ENCODE assay signal across 8 mouse cellular contexts in the genomic region with DNA sequence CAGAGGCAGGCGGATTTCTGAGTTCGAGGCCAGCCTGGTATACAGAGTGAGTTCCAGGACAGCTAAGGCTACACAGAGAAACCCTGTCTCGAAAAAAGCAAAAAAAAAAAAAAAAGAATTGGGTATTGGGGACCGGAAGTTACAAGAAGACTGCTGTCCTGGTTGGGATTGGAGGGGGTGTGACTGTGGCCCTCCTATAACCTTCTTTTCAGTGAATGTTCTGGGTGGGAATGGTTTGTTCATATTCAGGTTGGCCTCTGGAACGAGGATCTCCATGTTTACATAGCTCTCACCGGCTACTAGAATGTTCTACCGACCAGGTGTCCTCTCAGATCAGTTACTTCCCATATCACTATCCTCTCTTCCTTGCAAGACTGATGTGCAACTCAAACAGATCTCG. TPM values are rescaled to one million over a fixed set of nuclear protein-coding genes. Genes with fewer than 3 reads are reported as not detected.
A peak's percentile ranks its signal among the peaks of the same experiment; 100 is the strongest.
DNase-seq lines count a peak whose midpoint lies in the region; ATAC-seq lines count a peak whose summit lies in the region.

No protein-coding gene starts in this region.

- 72% methylated on average over 8 of the region's 8 CpGs for WGBS in limb, embryonic 15.5 days
- WGBS in stomach, embryonic 14.5 days: 70% methylated on average over 8 of the region's 8 CpGs

- peaks cover 5% of the 10 kb centered on the region for H3K4me1 ChIP-seq in erythroblast, embryonic 14.5 days (ENCODE audit: control insufficient read depth)
- peaks cover 5% of the 10 kb centered on the region for H3K4me1 ChIP-seq in limb, embryonic 15.5 days
- H3K4me1 ChIP-seq in stomach, embryonic 14.5 days (ENCODE audit: control insufficient read depth, insufficient read depth, low read length): no peaks in the 10 kb centered on the region

- H3K9me3 ChIP-seq in erythroblast, embryonic 14.5 days (ENCODE audit: control insufficient read depth, low read length): no peaks in the 10 kb centered on the region
- H3K9me3 ChIP-seq in limb, embryonic 15.5 days: no peaks in the 10 kb centered on the region
- no peaks in the 10 kb centered on the region for H3K9me3 ChIP-seq in stomach, embryonic 14.5 days (ENCODE audit: control insufficient read depth, low read depth, low read length)

- H3K27me3 ChIP-seq in erythroblast, embryonic 14.5 days (ENCODE audit: control insufficient read depth): no peaks in the 10 kb centered on the region
- no peaks in the 10 kb centered on the region for H3K27me3 ChIP-seq in limb, embryonic 15.5 days
- no peaks in the 10 kb centered on the region for H3K27me3 ChIP-seq in stomach, embryonic 14.5 days (ENCODE audit: control insufficient read depth, insufficient read depth, low read length)

- DNase-seq in retina, embryonic 14.5 days (ENCODE audit: low spot score): peak; percentile 45
- DNase-seq in retina, postnatal 1 day: no peak
- DNase-seq in layer of hippocampus, adult 9-10 months (ENCODE audit: low spot score): no peak
- DNase-seq in layer of hippocampus, adult 18-20 months (ENCODE audit: low spot score in 2 of 2): no peak

- peak overlapping the region; percentile 52 for H3K4me2 ChIP-seq in limb, embryonic 15.5 days
- peak overlapping the region; percentile 66 for H3K4me2 ChIP-seq in stomach, embryonic 14.5 days (replicated peaks; ENCODE audit: low read depth, low read length)

- H3K9ac ChIP-seq in limb, embryonic 15.5 days: no peak overlapping the region
- H3K9ac ChIP-seq in stomach, embryonic 14.5 days (replicated peaks; ENCODE audit: low read depth, low read length): no peak overlapping the region

- H3K4me3 ChIP-seq in erythroblast, embryonic 14.5 days (replicated peaks): peak overlapping the region; percentile 34
- H3K4me3 ChIP-seq in limb, embryonic 15.5 days: peak overlapping the region; percentile 40
- peak overlapping the region; percentile 32 for H3K4me3 ChIP-seq in stomach, embryonic 14.5 days (ENCODE audit: low read depth, low read length)

- no peak for ATAC-seq in erythroblast, adult 5-6 weeks (replicated peaks; ENCODE audit: low FRiP score, poor library complexity, severe bottlenecking)
- no peak for ATAC-seq in limb, embryonic 15.5 days (ENCODE audit: insufficient number of reproducible peaks, low FRiP score, low TSS enrichment, low read depth)
- no peak for ATAC-seq in stomach, embryonic 14.5 days (ENCODE audit: insufficient number of reproducible peaks, insufficient read depth, low FRiP score, low read depth)

- H3K27ac ChIP-seq in limb, embryonic 15.5 days: no peak overlapping the region
- H3K27ac ChIP-seq in stomach, embryonic 14.5 days (ENCODE audit: low read length): no peak overlapping the region

- H3K36me3 ChIP-seq in erythroblast, embryonic 14.5 days (ENCODE audit: control insufficient read depth): no peaks in the 10 kb centered on the region
- no peaks in the 10 kb centered on the region for H3K36me3 ChIP-seq in limb, embryonic 15.5 days
- no peaks in the 10 kb centered on the region for H3K36me3 ChIP-seq in stomach, embryonic 14.5 days (ENCODE audit: control insufficient read depth, insufficient read depth, low read length)

RNA-seq across cellular contexts. Expression of a gene that starts 0.3 kb away (rescaled TPM):
- not detected in 2 replicates for polyA plus RNA-seq in erythroblast, embryonic 14.5 days (2012)
- not detected in 2 replicates for total RNA-seq in erythroblast, adult 5-6 weeks (2015; ENCODE audit: low replicate concordance)
- not detected in 2 replicates for total RNA-seq in erythroblast, adult 5-6 weeks (2017; ENCODE audit: low replicate concordance)
- polyA plus RNA-seq in limb, embryonic 15.5 days (2015; fragmentation: Nextera tagmentation; extraction: Ambion mirVana): 0.10 and 0.31 TPM in 2 replicates
- polyA plus RNA-seq in stomach, embryonic 14.5 days (2014; fragmentation: Nextera tagmentation; extraction: Ambion mirVana): 0.43 and 0.57 TPM in 2 replicates
- 1 to 10 TPM in 1 of 2 experiments, under 1 TPM in 1; 0.68 to 1.2 TPM for total RNA-seq in layer of hippocampus, adult 18-20 months (2021)
